Mouse (Mus musculus) limb, embryonic 14.5 days (tissue): Measurements from ENCODE around the gene Zdhhc19. TPM values are rescaled to one million over a fixed set of nuclear protein-coding genes. Genes with fewer than 3 reads are reported as not detected.

Source experiments
- ATAC-seq: fragments of 200-750 bp; cut with Nextera tagmentation; 2 replicates; pipeline ENCODE4 v1.8.0; 2017; ENCODE audit warnings: low read depth, moderate number of reproducible peaks, moderate TSS enrichment; ENCODE audit not compliant: low FRiP score
- DNase-seq: peaks from one replicate; pipeline ENCODE4 v3.0.0-alpha.2; 2015; ENCODE audit warnings: low spot score
- H3K27ac ChIP-seq: fragments of 300-500 bp; sonication (generic); replicated peaks from 2 replicates; pipeline ENCODE4 v1.5.1; 2014; ENCODE audit warnings: low read depth, mild to moderate bottlenecking, low read length, moderate library complexity, mixed read lengths
- H3K27me3 ChIP-seq: fragments of 300-500 bp; sonication (generic); 2 replicates; pipeline ENCODE4 v1.6.1; 2014; ENCODE audit warnings: low read length, mixed read lengths; ENCODE audit not compliant: control insufficient read depth, insufficient read depth
- H3K36me3 ChIP-seq: fragments of 300-500 bp; sonication (generic); 2 replicates; pipeline ENCODE4 v1.6.1; 2014; ENCODE audit warnings: mild to moderate bottlenecking, low read length, moderate library complexity, mixed read lengths; ENCODE audit not compliant: control insufficient read depth, insufficient read depth
- H3K4me1 ChIP-seq: fragments of 300-500 bp; sonication (generic); 2 replicates; pipeline ENCODE4 v1.6.1; 2014; ENCODE audit warnings: antibody characterized with exemption, low read length, mixed read lengths; ENCODE audit not compliant: control insufficient read depth, insufficient read depth
- H3K4me2 ChIP-seq: fragments of 300-500 bp; sonication (generic); replicated peaks from 2 replicates; pipeline ENCODE4 v1.6.1; 2014; ENCODE audit warnings: low read depth, mild to moderate bottlenecking, low read length, moderate library complexity; ENCODE audit not compliant: severe bottlenecking
- H3K4me3 ChIP-seq: fragments of 300-500 bp; sonication (generic); replicated peaks from 2 replicates; pipeline ENCODE4 v1.5.1; 2014; ENCODE audit warnings: low read length
- H3K9ac ChIP-seq: fragments of 300-500 bp; sonication (generic); 2 replicates; pipeline ENCODE4 v1.6.1; 2014; ENCODE audit warnings: mild to moderate bottlenecking, low read depth, low read length, moderate library complexity; ENCODE audit not compliant: severe bottlenecking
- H3K9me3 ChIP-seq: fragments of 300-500 bp; sonication (generic); 2 replicates; pipeline ENCODE4 v1.6.1; 2016; ENCODE audit warnings: low read length; ENCODE audit not compliant: control insufficient read depth
- POLR2A ChIP-seq: fragments of 200-500 bp; IDR thresholded peaks from 2 replicates; pipeline ENCODE4 v1.8.0; 2012; ENCODE audit warnings: inconsistent platforms, mild to moderate bottlenecking, moderate library complexity, borderline replicate concordance; ENCODE audit not compliant: insufficient read depth, insufficient read length; ENCODE audit errors: extremely low read depth
- WGBS: fragments of 180-500 bp; shearing (Covaris S2); extraction: QIAGEN DNeasy Blood & Tissue Kit; methylation state at CpG from one replicate; pipeline ENCODE4 v1.1.7; 2014; 5-methylcytosine and 5-hydroxymethylcytosine counted together
- polyA plus RNA-seq, 2 experiments: library from polyadenylated mRNA; depleted of rRNA in 1 of 2; stranded (reverse) in 1 of 2; unstranded in 1 of 2; fragments of >200 nt; fragmentation: Nextera tagmentation in 1 of 2; extraction: Ambion mirVana in 1 of 2; gene quantifications; 2 replicates each; pipeline versions ENCODE4 v1.2.1 to v1.2.3; 2012 to 2014

Gene Zdhhc19
- polyA plus RNA-seq, 2 experiments = not detected

GRCm38 (mm10) chr16:32610460-32611255 is 114.6 kb downstream of the Zdhhc19 start:
- ATAC-seq = no peak
- Histone ChIP-seq H3K4me2 (peak overlapping the region; percentile 85; the same call in 1 of the 2 replicates), H3K4me3 (peak overlapping the region; percentile 7; the same call in 1 of the 2 replicates)

More at GRCm38 (mm10) chr16:32610460-32611255, 114.6 kb downstream of the Zdhhc19 start:
- Histone ChIP-seq H3K27ac (no peak overlapping the region), H3K4me1 (peaks cover 7% of the 10 kb centered on the region), H3K27me3 (no peaks in the 10 kb centered on the region), H3K9ac (0 out of 2 replicates have a peak overlapping the region, but pooled peaks have one; percentile 70), H3K36me3 (peaks cover 14% of the 10 kb centered on the region), H3K9me3 (no peaks in the 10 kb centered on the region)
- TF ChIP-seq POLR2A = no peak
- WGBS = 80% methylated on average over 5 of the region's 5 CpGs
- no peak for DNase-seq

Other genes starting within 250 kb of the Zdhhc19 start
- gene Fbxo45, start 249.1 kb upstream of the Zdhhc19 start, polyA plus RNA-seq (2012; rRNA removed) = 11.7 and 13.3 TPM in 2 replicates
- 14.0 and 20.3 TPM in 2 replicates for gene Fbxo45, start 249.1 kb upstream of the Zdhhc19 start, polyA plus RNA-seq (2014; fragmentation: Nextera tagmentation; extraction: Ambion mirVana)
- gene Wdr53, start 249.0 kb upstream of the Zdhhc19 start, polyA plus RNA-seq (2012; rRNA removed) = 13.7 and 13.8 TPM in 2 replicates
- gene Wdr53, start 249.0 kb upstream of the Zdhhc19 start, polyA plus RNA-seq (2014; fragmentation: Nextera tagmentation; extraction: Ambion mirVana) = 17.8 and 18.1 TPM in 2 replicates
- gene Smco1, start 224.8 kb upstream of the Zdhhc19 start, polyA plus RNA-seq (2012; rRNA removed) = not detected in 2 replicates
- gene Smco1, start 224.8 kb upstream of the Zdhhc19 start, polyA plus RNA-seq (2014; fragmentation: Nextera tagmentation; extraction: Ambion mirVana) = not detected in 2 replicates
- 14.1 and 14.8 TPM in 2 replicates for gene Rnf168, start 218.8 kb upstream of the Zdhhc19 start, polyA plus RNA-seq (2012; rRNA removed)
- gene Rnf168, start 218.8 kb upstream of the Zdhhc19 start, polyA plus RNA-seq (2014; fragmentation: Nextera tagmentation; extraction: Ambion mirVana) = 28.5 and 31.8 TPM in 2 replicates
- 23.7 and 24.6 TPM in 2 replicates for gene Ubxn7, start 164.0 kb upstream of the Zdhhc19 start, polyA plus RNA-seq (2012; rRNA removed)
- gene Ubxn7, start 164.0 kb upstream of the Zdhhc19 start, polyA plus RNA-seq (2014; fragmentation: Nextera tagmentation; extraction: Ambion mirVana) = 18.6 and 23.5 TPM in 2 replicates
- 0.10 and 0.24 TPM in 2 replicates for gene Tm4sf19, start 95.8 kb upstream of the Zdhhc19 start, polyA plus RNA-seq (2012; rRNA removed)
- gene Tm4sf19, start 95.8 kb upstream of the Zdhhc19 start, polyA plus RNA-seq (2014; fragmentation: Nextera tagmentation; extraction: Ambion mirVana) = 0.15 TPM in 1 of 2 replicates, not detected in the other
- gene Tctex1d2, start 76.6 kb upstream of the Zdhhc19 start, polyA plus RNA-seq (2012; rRNA removed) = 15.3 and 16.9 TPM in 2 replicates
- gene Tctex1d2, start 76.6 kb upstream of the Zdhhc19 start, polyA plus RNA-seq (2014; fragmentation: Nextera tagmentation; extraction: Ambion mirVana) = 25.6 and 25.9 TPM in 2 replicates
- gene Pcyt1a, start 65.3 kb upstream of the Zdhhc19 start, polyA plus RNA-seq (2012; rRNA removed) = 22.0 and 23.4 TPM in 2 replicates
- gene Pcyt1a, start 65.3 kb upstream of the Zdhhc19 start, polyA plus RNA-seq (2014; fragmentation: Nextera tagmentation; extraction: Ambion mirVana) = 45.9 and 47.8 TPM in 2 replicates
- 0.08 and 0.10 TPM in 2 replicates for gene Slc51a, start 8.4 kb upstream of the Zdhhc19 start, polyA plus RNA-seq (2012; rRNA removed)
- gene Slc51a, start 8.4 kb upstream of the Zdhhc19 start, polyA plus RNA-seq (2014; fragmentation: Nextera tagmentation; extraction: Ambion mirVana) = 0.22 and 0.30 TPM in 2 replicates
- 28.6 and 33.6 TPM in 2 replicates for gene Tfrc, start 112.7 kb downstream of the Zdhhc19 start, polyA plus RNA-seq (2012; rRNA removed)
- gene Tfrc, start 112.7 kb downstream of the Zdhhc19 start, polyA plus RNA-seq (2014; fragmentation: Nextera tagmentation; extraction: Ambion mirVana) = 33.4 and 33.8 TPM in 2 replicates
- gene Tnk2, start 147.6 kb downstream of the Zdhhc19 start, polyA plus RNA-seq (2012; rRNA removed) = 98.1 and 141 TPM in 2 replicates
- gene Tnk2, start 147.6 kb downstream of the Zdhhc19 start, polyA plus RNA-seq (2014; fragmentation: Nextera tagmentation; extraction: Ambion mirVana) = 16.0 and 17.6 TPM in 2 replicates
- gene Muc4, start 239.6 kb downstream of the Zdhhc19 start, polyA plus RNA-seq (2012; rRNA removed) = 0.01 and 0.04 TPM in 2 replicates
- gene Muc4, start 239.6 kb downstream of the Zdhhc19 start, polyA plus RNA-seq (2014; fragmentation: Nextera tagmentation; extraction: Ambion mirVana) = not detected in 2 replicates